In the genomic region with DNA sequence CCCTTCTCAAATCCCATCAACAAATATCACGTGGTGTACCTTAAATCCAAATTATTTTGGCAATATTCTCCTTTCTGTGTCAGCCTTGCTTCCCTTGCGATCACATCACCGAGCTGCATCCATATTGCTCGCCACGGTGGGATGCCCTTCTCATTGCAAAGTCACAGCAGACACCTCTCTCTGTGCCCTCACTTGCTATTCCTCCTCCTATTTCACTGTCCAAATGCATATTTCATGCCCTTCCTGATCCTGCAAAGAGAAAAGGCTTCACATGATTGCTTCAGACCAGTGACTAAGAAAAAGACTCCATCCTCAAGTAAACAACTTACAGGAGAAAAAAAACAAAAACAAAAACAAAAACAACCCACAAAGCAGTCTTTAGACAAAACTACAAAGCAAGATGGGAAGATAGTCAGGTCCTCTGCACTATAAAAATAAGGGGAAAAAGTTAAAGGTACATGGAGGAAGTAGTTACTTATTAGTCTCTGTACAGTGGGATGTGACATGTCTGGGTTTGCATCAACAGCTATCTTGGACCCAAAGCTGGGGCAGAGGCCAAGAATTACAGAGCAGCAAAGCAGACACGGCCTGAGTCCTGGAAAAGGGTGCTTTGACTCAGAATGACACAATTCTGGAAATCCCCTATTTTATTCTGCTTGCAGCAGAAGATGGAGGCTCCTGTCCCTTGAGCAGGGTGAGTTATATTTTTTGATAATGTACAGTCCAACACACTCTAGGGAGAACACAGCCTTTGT, we compare ENCODE assay signal across 15 mouse cellular contexts.
DNase-seq lines count a peak whose midpoint lies in the region; ATAC-seq and TF ChIP-seq lines count a peak whose summit lies in the region.
"Had no signal": no experiment of that assay in that cellular context is flagged by ENCODE, and none has a peak within 500 bp of the region (broad histone marks: within the 10 kb centered on the region; RNA-seq: fewer than 3 reads in every experiment).

No protein-coding gene starts in this region.

- no peak overlapping the region for H3K4me2 ChIP-seq in kidney, embryonic 16.5 days (replicated peaks; ENCODE audit: low read depth, low read length)
- H3K4me2 ChIP-seq in midbrain, embryonic 11.5 days, result no peak overlapping the region
- no peak overlapping the region for H3K4me2 ChIP-seq in hindbrain, embryonic 14.5 days (replicated peaks)
- H3K4me2 ChIP-seq: limb, embryonic 15.5 days; midbrain, embryonic 13.5 days; neural tube, embryonic 12.5 days had no signal

- WGBS in kidney, adult 2 months, result 65% methylated on average over 6 of the region's 6 CpGs
- 69% methylated on average over 6 of the region's 6 CpGs for WGBS in kidney, embryonic 16.5 days
- 63% methylated on average over 6 of the region's 6 CpGs for WGBS in midbrain, embryonic 11.5 days
- WGBS in midbrain, embryonic 10.5 days, result 70% methylated on average over 6 of the region's 6 CpGs
- WGBS in hindbrain, embryonic 14.5 days, result 48% methylated on average over 6 of the region's 6 CpGs

- H3K4me1 ChIP-seq in kidney, adult 2 months (ENCODE audit: control insufficient read depth, insufficient read depth, low read length), result no peaks in the 10 kb centered on the region
- no peaks in the 10 kb centered on the region for H3K4me1 ChIP-seq in kidney, embryonic 16.5 days (ENCODE audit: insufficient read depth, low read length)
- H3K4me1 ChIP-seq in midbrain, embryonic 11.5 days (ENCODE audit: control insufficient read depth, insufficient read depth, low read length), result peaks cover 5% of the 10 kb centered on the region; the same call in 1 of the 2 replicates
- peaks cover 13% of the 10 kb centered on the region for H3K4me1 ChIP-seq in midbrain, embryonic 10.5 days
- H3K4me1 ChIP-seq in embryonic fibroblast, embryonic 13.5 days (ENCODE audit: control insufficient read depth, insufficient read depth, low read length), result peaks cover 3% of the 10 kb centered on the region; the same call in 1 of the 2 replicates
- peaks cover 11% of the 10 kb centered on the region; the same call in 1 of the 2 replicates for H3K4me1 ChIP-seq in hindbrain, embryonic 14.5 days (replicated peaks; ENCODE audit: control insufficient read depth, insufficient read depth, low read length)
- H3K4me1 ChIP-seq: limb, embryonic 15.5 days had no signal

- no peak overlapping the region; the same call in 1 of the 2 replicates for H3K27ac ChIP-seq in kidney, adult 2 months (ENCODE audit: insufficient read depth, low read depth, low read length)
- H3K27ac ChIP-seq in kidney, embryonic 16.5 days (ENCODE audit: low read length), result no peak overlapping the region
- H3K27ac ChIP-seq in midbrain, embryonic 11.5 days (ENCODE audit: low read depth, low read length), result no peak overlapping the region
- no peak overlapping the region for H3K27ac ChIP-seq in midbrain, embryonic 10.5 days (replicated peaks)
- peak overlapping the region; percentile 69; the same call in 1 of the 2 replicates for H3K27ac ChIP-seq in embryonic fibroblast, embryonic 13.5 days (ENCODE audit: insufficient read depth, low read length)
- H3K27ac ChIP-seq in hindbrain, embryonic 14.5 days, result no peak overlapping the region
- H3K27ac ChIP-seq: kidney, postnatal 0 days; left cerebral cortex, adult 2 months; limb, embryonic 15.5 days; midbrain, embryonic 13.5 days; neural tube, embryonic 12.5 days had no signal

- no peak overlapping the region for H3K4me3 ChIP-seq in kidney, adult 2 months (ENCODE audit: insufficient read depth, low read depth, low read length)
- no peak overlapping the region for H3K4me3 ChIP-seq in kidney, embryonic 16.5 days (ENCODE audit: low read length)
- no peak overlapping the region for H3K4me3 ChIP-seq in midbrain, embryonic 11.5 days (ENCODE audit: low read depth, low read length)
- H3K4me3 ChIP-seq in midbrain, embryonic 10.5 days, result no peak overlapping the region
- no peak overlapping the region for H3K4me3 ChIP-seq in embryonic fibroblast, embryonic 13.5 days (ENCODE audit: insufficient read depth, low read length)
- no peak overlapping the region for H3K4me3 ChIP-seq in hindbrain, embryonic 14.5 days (replicated peaks; ENCODE audit: low read length)
- H3K4me3 ChIP-seq: left cerebral cortex, adult 2 months; limb, embryonic 15.5 days; midbrain, embryonic 13.5 days; neural tube, embryonic 12.5 days had no signal

- ATAC-seq in kidney, embryonic 16.5 days (ENCODE audit: low FRiP score, low TSS enrichment), result no peak
- ATAC-seq in midbrain, embryonic 11.5 days (ENCODE audit: low FRiP score), result no peak; the same call in 1 of the 2 replicates
- no peak for ATAC-seq in hindbrain, embryonic 14.5 days (ENCODE audit: low FRiP score)

- no peak overlapping the region for H3K9ac ChIP-seq in kidney, embryonic 16.5 days (replicated peaks; ENCODE audit: low read length)
- no peak overlapping the region for H3K9ac ChIP-seq in midbrain, embryonic 11.5 days (ENCODE audit: low read length)
- no peak overlapping the region for H3K9ac ChIP-seq in hindbrain, embryonic 14.5 days
- H3K9ac ChIP-seq: limb, embryonic 15.5 days; midbrain, embryonic 13.5 days; neural tube, embryonic 12.5 days had no signal

- no peak for TF ChIP-seq CTCF in kidney, adult 2 months (conservative IDR thresholded peaks at IDR 0.05; ENCODE audit: insufficient read depth, insufficient read length, low read depth, low read length)
- TF ChIP-seq CTCF in embryonic fibroblast, embryonic 13.5 days (IDR thresholded peaks at IDR 0.05; ENCODE audit: borderline replicate concordance, insufficient read depth, low read length), result no peak

- DNase-seq in kidney, adult 2 months, result peak; percentile 23
- DNase-seq in midbrain, embryonic 11.5 days (ENCODE audit: low spot score, missing footprints), result peak; percentile 75
- no peak for DNase-seq in midbrain, embryonic 10.5 days (ENCODE audit: low spot score)
- peak; percentile 24 for DNase-seq in hindbrain, embryonic 14.5 days (ENCODE audit: low spot score)
- DNase-seq in spleen, postnatal 36 days (ENCODE audit: low spot score in 2 of 2), result no peak
- no peak for DNase-seq in gastrocnemius, adult 18-20 months (ENCODE audit: low spot score)
- DNase-seq: adrenal gland, postnatal 36 days; thymus, adult 18-20 months had no signal

- no peaks in the 10 kb centered on the region for H3K36me3 ChIP-seq in kidney, adult 2 months (ENCODE audit: control insufficient read depth, insufficient read depth, low read length)
- no peaks in the 10 kb centered on the region for H3K36me3 ChIP-seq in kidney, embryonic 16.5 days (ENCODE audit: insufficient read depth, low read length)
- no peaks in the 10 kb centered on the region for H3K36me3 ChIP-seq in midbrain, embryonic 11.5 days (ENCODE audit: control insufficient read depth, insufficient read depth, low read length)
- H3K36me3 ChIP-seq in midbrain, embryonic 10.5 days, result no peaks in the 10 kb centered on the region
- H3K36me3 ChIP-seq in hindbrain, embryonic 14.5 days (replicated peaks; ENCODE audit: control insufficient read depth, insufficient read depth), result no peaks in the 10 kb centered on the region
- H3K36me3 ChIP-seq: limb, embryonic 15.5 days; midbrain, embryonic 13.5 days; neural tube, embryonic 12.5 days had no signal

- H3K27me3 ChIP-seq in kidney, adult 2 months (replicated peaks; ENCODE audit: control insufficient read depth, insufficient read depth, low read length), result no peaks in the 10 kb centered on the region
- no peaks in the 10 kb centered on the region for H3K27me3 ChIP-seq in kidney, embryonic 16.5 days (ENCODE audit: insufficient read depth, low read length)
- H3K27me3 ChIP-seq in midbrain, embryonic 11.5 days (ENCODE audit: control insufficient read depth, insufficient read depth, low read length), result no peaks in the 10 kb centered on the region
- H3K27me3 ChIP-seq in midbrain, embryonic 10.5 days (ENCODE audit: low read depth, poor library complexity, severe bottlenecking), result no peaks in the 10 kb centered on the region
- H3K27me3 ChIP-seq in hindbrain, embryonic 14.5 days (ENCODE audit: control insufficient read depth, insufficient read depth, low read length), result no peaks in the 10 kb centered on the region
- H3K27me3 ChIP-seq: limb, embryonic 15.5 days; midbrain, embryonic 13.5 days; neural tube, embryonic 12.5 days had no signal

- no peaks in the 10 kb centered on the region for H3K9me3 ChIP-seq in kidney, embryonic 16.5 days (ENCODE audit: low read length)
- H3K9me3 ChIP-seq in midbrain, embryonic 11.5 days (ENCODE audit: control insufficient read depth, low read length), result no peaks in the 10 kb centered on the region
- H3K9me3 ChIP-seq in midbrain, embryonic 10.5 days (replicated peaks), result no peaks in the 10 kb centered on the region
- H3K9me3 ChIP-seq in hindbrain, embryonic 14.5 days (ENCODE audit: control insufficient read depth, low read length), result no peaks in the 10 kb centered on the region
- H3K9me3 ChIP-seq: limb, embryonic 15.5 days; midbrain, embryonic 13.5 days; neural tube, embryonic 12.5 days had no signal

- no peak for TF ChIP-seq POLR2A in kidney, adult 2 months (IDR thresholded peaks at IDR 0.05; ENCODE audit: low read depth, low read length)
- no peak for TF ChIP-seq POLR2A in embryonic fibroblast, embryonic 13.5 days (IDR thresholded peaks at IDR 0.05; ENCODE audit: low read depth, low read length)

Comparison
In these comparisons a context has a peak if more than half of its experiments do, and no peak if none do; other contexts are left out.
1. DNase-seq: peak in kidney, adult 2 months (single experiment), midbrain, embryonic 11.5 days (single experiment) and hindbrain, embryonic 14.5 days (single experiment); none in midbrain, embryonic 10.5 days (single experiment), spleen, postnatal 36 days (0 of 2) and gastrocnemius, adult 18-20 months (single experiment).